Mouse (Mus musculus) right cerebral cortex, postnatal 4 days (tissue): Measurements from ENCODE around the gene Gtf2ird1.
"Not testable (repeated sequence)": the region's sequence is repeated elsewhere in the genome, so short reads cannot be mapped to it uniquely, and the experiment has no call there.

Source experiments
- DNase-seq: peaks from one replicate; pipeline ENCODE4 v3.0.0-alpha.2; 2022

Gtf2ird1 gene

GRCm38 (mm10) chr5:134456503-134456962 is at the start of gene Gtf2ird1:
Gtf2ird1 (minus strand) TSS chr5:134456716.
- peak; percentile 77 for DNase-seq

- peak; percentile 27 for DNase-seq
Observed at GRCm38 (mm10) chr5:134505810-134506292, 49.3 kb upstream of the Gtf2ird1 start.

GRCm38 (mm10) chr5:134502591-134502990 is 46.1 kb upstream of the Gtf2ird1 start:
- DNase-seq = no peak

GRCm38 (mm10) chr5:134501453-134501852 is 44.9 kb upstream of the Gtf2ird1 start:
- DNase-seq = peak; percentile 48

GRCm38 (mm10) chr5:134500681-134501080 is 44.2 kb upstream of the Gtf2ird1 start:
- DNase-seq = no peak

- DNase-seq = peak; percentile 58
Observed at GRCm38 (mm10) chr5:134500062-134500461, 43.5 kb upstream of the Gtf2ird1 start.

- no peak for DNase-seq
Observed at GRCm38 (mm10) chr5:134497026-134497425, 40.5 kb upstream of the Gtf2ird1 start.

GRCm38 (mm10) chr5:134495796-134496195 is 39.3 kb upstream of the Gtf2ird1 start:
- DNase-seq = no peak

- DNase-seq = peak; percentile 95
Observed at GRCm38 (mm10) chr5:134494142-134494541, 37.6 kb upstream of the Gtf2ird1 start.

GRCm38 (mm10) chr5:134492956-134493355 is 36.4 kb upstream of the Gtf2ird1 start:
- no peak for DNase-seq

- DNase-seq = peak; percentile 90
Observed at GRCm38 (mm10) chr5:134491712-134492417, 35.3 kb upstream of the Gtf2ird1 start.

- no peak for DNase-seq
Observed at GRCm38 (mm10) chr5:134491206-134491605, 34.7 kb upstream of the Gtf2ird1 start.

GRCm38 (mm10) chr5:134490465-134490864 is 33.9 kb upstream of the Gtf2ird1 start:
- peak; percentile 58 for DNase-seq

GRCm38 (mm10) chr5:134489583-134489982 is 33.1 kb upstream of the Gtf2ird1 start:
- peak; percentile 55 for DNase-seq

GRCm38 (mm10) chr5:134488596-134488995 is 32.1 kb upstream of the Gtf2ird1 start:
- no peak for DNase-seq

GRCm38 (mm10) chr5:134488042-134488441 is 31.5 kb upstream of the Gtf2ird1 start:
- DNase-seq = no peak

- peak; percentile 78 for DNase-seq
Observed at GRCm38 (mm10) chr5:134485900-134486665, 29.6 kb upstream of the Gtf2ird1 start.

GRCm38 (mm10) chr5:134485183-134485730 is 28.7 kb upstream of the Gtf2ird1 start:
- no peak for DNase-seq

- no peak for DNase-seq
Observed at GRCm38 (mm10) chr5:134483291-134483690, 26.8 kb upstream of the Gtf2ird1 start.

GRCm38 (mm10) chr5:134482331-134482730 is 25.8 kb upstream of the Gtf2ird1 start:
- no peak for DNase-seq

GRCm38 (mm10) chr5:134478886-134479285 is 22.4 kb upstream of the Gtf2ird1 start:
- DNase-seq = not testable (repeated sequence)

- DNase-seq = not testable (repeated sequence)
Observed at GRCm38 (mm10) chr5:134475686-134476085, 19.2 kb upstream of the Gtf2ird1 start.

- DNase-seq = no peak
Observed at GRCm38 (mm10) chr5:134475006-134475605, 18.6 kb upstream of the Gtf2ird1 start.
